Mouse (Mus musculus): ENCODE results near the gene Wnt10b. TPM values are rescaled to one million over a fixed set of nuclear protein-coding genes. Genes with fewer than 3 reads are reported as not detected.

The Wnt10b gene
- polyA plus RNA-seq, 1 experiment from 2014 or later, result 0.06 TPM

DNA sequence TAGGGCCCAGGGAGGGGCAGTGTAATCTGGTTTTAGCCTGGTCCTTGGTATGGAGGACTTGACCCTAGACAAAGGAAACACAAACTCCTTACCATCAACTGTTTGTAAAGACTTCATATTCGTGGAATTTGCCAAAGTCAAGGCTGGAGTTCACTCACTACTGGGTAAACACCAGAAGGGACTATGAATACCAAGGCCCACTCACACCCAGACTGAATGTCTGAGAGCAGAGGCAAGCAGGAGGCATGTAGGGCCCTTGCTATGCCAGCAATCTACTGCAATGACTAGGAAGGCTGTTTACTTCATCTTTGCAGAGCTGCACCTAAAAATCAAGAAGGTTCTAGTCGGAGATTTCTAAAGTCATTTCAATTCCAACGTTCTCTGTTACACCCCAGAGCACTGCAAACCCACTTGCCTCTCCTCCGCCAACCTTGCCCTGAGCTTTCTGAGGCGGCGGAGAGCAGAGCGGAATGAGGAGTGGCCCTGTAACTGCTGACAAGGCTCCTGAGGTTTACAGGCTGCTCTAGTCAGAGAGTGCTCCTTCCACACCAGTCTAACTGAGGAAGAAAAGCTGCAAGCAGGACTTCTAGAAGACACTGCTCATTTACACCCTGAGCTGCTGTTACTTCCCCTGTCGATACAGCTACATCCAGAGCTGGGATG is 35.1 kb downstream of the Wnt10b start:
- no peak overlapping the region for H3K9ac ChIP-seq (ENCODE audit: low read depth, low read length)
- no peak for ATAC-seq
- H3K27ac ChIP-seq (ENCODE audit: low read depth, low read length), result no peak overlapping the region
- no peak overlapping the region for H3K4me3 ChIP-seq (ENCODE audit: low read length)
- no peaks in the 10 kb centered on the region for H3K9me3 ChIP-seq (ENCODE audit: control insufficient read depth, low read length)
- H3K4me2 ChIP-seq (ENCODE audit: low read length), result no peak overlapping the region
- H3K27me3 ChIP-seq (replicated peaks; ENCODE audit: control insufficient read depth, insufficient read depth, low read length), result no peaks in the 10 kb centered on the region
- H3K36me3 ChIP-seq (ENCODE audit: control insufficient read depth, insufficient read depth, low read length), result peaks cover 29% of the 10 kb centered on the region
- H3K4me1 ChIP-seq (ENCODE audit: control insufficient read depth, insufficient read depth, low read depth, low read length), result no peaks in the 10 kb centered on the region
- 92% methylated on average over 8 of the region's 8 CpGs for WGBS

- 87% methylated on average over 8 of the region's 8 CpGs for WGBS
- peaks cover 40% of the 10 kb centered on the region for H3K36me3 ChIP-seq (ENCODE audit: control insufficient read depth, insufficient read depth, low read length)
- H3K4me2 ChIP-seq (ENCODE audit: low read length), result no peak overlapping the region
- no peak for ATAC-seq
- no peaks in the 10 kb centered on the region for H3K9me3 ChIP-seq (ENCODE audit: control insufficient read depth, low read length)
- H3K4me3 ChIP-seq (ENCODE audit: low read length), result no peak overlapping the region
- H3K9ac ChIP-seq (ENCODE audit: low read depth, low read length), result no peak overlapping the region
- no peak overlapping the region for H3K27ac ChIP-seq (ENCODE audit: low read depth, low read length)
- no peaks in the 10 kb centered on the region for H3K4me1 ChIP-seq (ENCODE audit: control insufficient read depth, insufficient read depth, low read depth, low read length)
- no peaks in the 10 kb centered on the region for H3K27me3 ChIP-seq (replicated peaks; ENCODE audit: control insufficient read depth, insufficient read depth, low read length)
Measured at GRCm38 (mm10) chr15:98740219-98740618, 37.7 kb downstream of the Wnt10b start.

- no peaks in the 10 kb centered on the region for H3K4me1 ChIP-seq (ENCODE audit: control insufficient read depth, insufficient read depth, low read depth, low read length)
Measured at GRCm38 (mm10) chr15:98738796-98739195, 39.2 kb downstream of the Wnt10b start.

GRCm38 (mm10) chr15:98737881-98738280 is 40.1 kb downstream of the Wnt10b start:
- no peaks in the 10 kb centered on the region for H3K9me3 ChIP-seq (ENCODE audit: control insufficient read depth, low read length)
- no peaks in the 10 kb centered on the region for H3K4me1 ChIP-seq (ENCODE audit: control insufficient read depth, insufficient read depth, low read depth, low read length)
- H3K9ac ChIP-seq (ENCODE audit: low read depth, low read length), result no peak overlapping the region
- no peak for ATAC-seq
- no peaks in the 10 kb centered on the region for H3K27me3 ChIP-seq (replicated peaks; ENCODE audit: control insufficient read depth, insufficient read depth, low read length)
- H3K4me3 ChIP-seq (ENCODE audit: low read length), result no peak overlapping the region
- no peak overlapping the region for H3K27ac ChIP-seq (ENCODE audit: low read depth, low read length)
- peaks cover 40% of the 10 kb centered on the region for H3K36me3 ChIP-seq (ENCODE audit: control insufficient read depth, insufficient read depth, low read length)
- H3K4me2 ChIP-seq (ENCODE audit: low read length), result no peak overlapping the region

More at GRCm38 (mm10) chr15:98738796-98739195, 39.2 kb downstream of the Wnt10b start:
- Histone ChIP-seq H3K9me3 (ENCODE audit: control insufficient read depth, low read length) (no peaks in the 10 kb centered on the region), H3K4me2 (ENCODE audit: low read length) (no peak overlapping the region), H3K36me3 (ENCODE audit: control insufficient read depth, insufficient read depth, low read length) (peaks cover 40% of the 10 kb centered on the region), H3K9ac (ENCODE audit: low read depth, low read length) (no peak overlapping the region), H3K27me3 (replicated peaks; ENCODE audit: control insufficient read depth, insufficient read depth, low read length) (no peaks in the 10 kb centered on the region), H3K4me3 (ENCODE audit: low read length) (no peak overlapping the region), H3K27ac (ENCODE audit: low read depth, low read length) (no peak overlapping the region)
- WGBS, result 70% methylated on average over 4 of the region's 4 CpGs
- ATAC-seq, result peak; percentile 24; the same call in 1 of the 2 replicates

DNA sequence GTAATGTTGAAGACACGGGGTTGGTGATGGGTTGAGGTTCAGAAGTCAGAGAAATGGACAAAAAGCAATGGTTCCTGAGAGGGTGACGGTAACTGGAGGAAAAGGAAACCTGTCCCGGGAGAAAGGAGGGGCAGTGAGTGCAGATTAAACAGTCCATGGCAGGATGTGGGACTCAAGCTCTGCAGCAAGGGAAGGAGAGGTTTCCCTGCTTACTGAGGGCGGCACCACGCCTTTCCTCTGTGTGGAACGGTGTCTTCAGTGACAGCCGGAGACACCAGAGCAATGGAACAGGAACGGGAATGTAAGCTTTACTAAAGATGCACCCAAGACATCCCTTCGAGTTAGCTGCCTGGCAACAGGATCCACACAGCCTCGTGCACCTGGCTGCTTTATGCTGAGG is 41.4 kb downstream of the Wnt10b start:
- peaks cover 34% of the 10 kb centered on the region for H3K36me3 ChIP-seq (ENCODE audit: control insufficient read depth, insufficient read depth, low read length)
- H3K4me1 ChIP-seq (ENCODE audit: control insufficient read depth, insufficient read depth, low read depth, low read length), result no peaks in the 10 kb centered on the region
- no peak for ATAC-seq
- no peak overlapping the region for H3K4me3 ChIP-seq (ENCODE audit: low read length)
- H3K27ac ChIP-seq (ENCODE audit: low read depth, low read length), result no peak overlapping the region
- no peaks in the 10 kb centered on the region for H3K27me3 ChIP-seq (replicated peaks; ENCODE audit: control insufficient read depth, insufficient read depth, low read length)
- H3K9ac ChIP-seq (ENCODE audit: low read depth, low read length), result no peak overlapping the region
- no peak overlapping the region for H3K4me2 ChIP-seq (ENCODE audit: low read length)
- no peaks in the 10 kb centered on the region for H3K9me3 ChIP-seq (ENCODE audit: control insufficient read depth, low read length)
- 92% methylated on average over 10 of the region's 10 CpGs for WGBS

DNA sequence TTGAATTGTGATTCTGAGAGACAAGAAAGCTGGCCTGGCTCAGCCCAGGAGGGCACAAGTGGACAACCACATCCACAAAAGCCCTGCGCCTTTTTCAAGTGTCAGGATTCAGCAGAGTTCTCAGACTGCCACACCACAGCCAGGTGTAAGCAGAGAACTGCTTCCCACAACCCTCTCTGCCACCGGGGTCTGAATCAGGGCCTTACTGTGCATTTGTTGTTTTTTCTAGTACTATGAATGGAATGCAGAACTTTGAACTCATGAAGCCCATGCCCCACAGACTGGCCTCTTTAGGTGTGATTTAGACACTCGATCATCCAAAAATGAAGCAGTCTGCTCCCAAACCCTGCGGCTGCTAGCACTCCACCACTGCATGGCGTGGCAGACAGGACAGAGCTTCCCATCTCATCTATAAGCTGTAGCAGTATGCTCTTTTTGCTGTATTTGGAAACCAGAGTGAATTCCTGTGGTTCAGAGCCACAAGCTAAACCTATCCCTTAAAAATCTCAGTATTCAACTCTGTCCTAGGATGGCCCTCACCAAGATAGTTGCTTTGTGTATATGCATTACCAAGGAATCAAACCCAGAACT is 43.9 kb downstream of the Wnt10b start:
- no peak overlapping the region for H3K9ac ChIP-seq (ENCODE audit: low read depth, low read length)
- no peak overlapping the region for H3K4me2 ChIP-seq (ENCODE audit: low read length)
- no peaks in the 10 kb centered on the region for H3K4me1 ChIP-seq (ENCODE audit: control insufficient read depth, insufficient read depth, low read depth, low read length)
- 89% methylated on average over 5 of the region's 5 CpGs for WGBS
- ATAC-seq, result no peak
- H3K36me3 ChIP-seq (ENCODE audit: control insufficient read depth, insufficient read depth, low read length), result peaks cover 12% of the 10 kb centered on the region
- no peak overlapping the region for H3K27ac ChIP-seq (ENCODE audit: low read depth, low read length)
- H3K4me3 ChIP-seq (ENCODE audit: low read length), result no peak overlapping the region
- H3K9me3 ChIP-seq (ENCODE audit: control insufficient read depth, low read length), result no peaks in the 10 kb centered on the region
- no peaks in the 10 kb centered on the region for H3K27me3 ChIP-seq (replicated peaks; ENCODE audit: control insufficient read depth, insufficient read depth, low read length)

GRCm38 (mm10) chr15:98733370-98733769 is 44.6 kb downstream of the Wnt10b start:
- no peak overlapping the region for H3K9ac ChIP-seq (ENCODE audit: low read depth, low read length)
- WGBS, result 78% methylated on average over 6 of the region's 6 CpGs
- H3K27me3 ChIP-seq (replicated peaks; ENCODE audit: control insufficient read depth, insufficient read depth, low read length), result no peaks in the 10 kb centered on the region
- H3K9me3 ChIP-seq (ENCODE audit: control insufficient read depth, low read length), result no peaks in the 10 kb centered on the region
- H3K4me2 ChIP-seq (ENCODE audit: low read length), result no peak overlapping the region
- no peak for ATAC-seq
- H3K4me3 ChIP-seq (ENCODE audit: low read length), result no peak overlapping the region
- peaks cover under 1% of the 10 kb centered on the region; the same call in 1 of the 2 replicates for H3K4me1 ChIP-seq (ENCODE audit: control insufficient read depth, insufficient read depth, low read depth, low read length)
- peaks cover 10% of the 10 kb centered on the region for H3K36me3 ChIP-seq (ENCODE audit: control insufficient read depth, insufficient read depth, low read length)
- H3K27ac ChIP-seq (ENCODE audit: low read depth, low read length), result no peak overlapping the region

DNA sequence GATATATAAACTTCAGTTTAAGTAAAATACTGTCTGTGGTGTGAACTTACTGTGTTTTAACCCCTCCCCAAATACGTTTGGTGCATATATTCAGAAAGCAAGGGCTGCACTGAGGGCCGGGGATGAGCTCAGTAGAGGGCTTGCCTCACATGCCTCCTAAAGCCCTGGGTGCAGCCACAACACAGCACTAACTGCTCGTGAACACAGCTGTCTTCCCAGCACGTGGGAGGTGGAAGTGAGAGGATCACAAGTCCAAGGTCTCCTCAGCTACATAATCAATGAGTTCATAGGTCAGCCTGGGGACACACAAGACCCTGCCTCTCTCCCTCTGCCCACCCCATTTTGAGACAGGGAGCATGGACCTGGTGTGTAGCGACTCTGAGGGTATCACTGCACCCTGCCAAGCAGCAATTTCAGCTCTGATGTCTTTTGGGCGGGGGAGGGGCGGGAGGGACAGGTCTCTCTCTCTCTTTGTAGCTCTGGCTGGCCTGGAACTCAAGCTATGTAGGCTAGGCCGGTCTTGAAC is 45.9 kb downstream of the Wnt10b start:
- H3K36me3 ChIP-seq (ENCODE audit: control insufficient read depth, insufficient read depth, low read length), result peaks cover 9% of the 10 kb centered on the region
- no peaks in the 10 kb centered on the region for H3K9me3 ChIP-seq (ENCODE audit: control insufficient read depth, low read length)
- H3K4me3 ChIP-seq (ENCODE audit: low read length), result no peak overlapping the region
- H3K27me3 ChIP-seq (replicated peaks; ENCODE audit: control insufficient read depth, insufficient read depth, low read length), result no peaks in the 10 kb centered on the region
- H3K4me1 ChIP-seq (ENCODE audit: control insufficient read depth, insufficient read depth, low read depth, low read length), result peaks cover 12% of the 10 kb centered on the region
- 68% methylated on average over 8 of the region's 8 CpGs for WGBS
- H3K27ac ChIP-seq (ENCODE audit: low read depth, low read length), result no peak overlapping the region
- no peak overlapping the region for H3K9ac ChIP-seq (ENCODE audit: low read depth, low read length)
- H3K4me2 ChIP-seq (ENCODE audit: low read length), result no peak overlapping the region
- ATAC-seq, result no peak

- Histone ChIP-seq H3K4me3 (ENCODE audit: low read length) (no peak overlapping the region), H3K36me3 (ENCODE audit: control insufficient read depth, insufficient read depth, low read length) (0 out of 2 replicates have a peak, but pooled peaks cover under 1% of the 10 kb centered on the region), H3K4me2 (ENCODE audit: low read length) (no peak overlapping the region), H3K27me3 (replicated peaks; ENCODE audit: control insufficient read depth, insufficient read depth, low read length) (peaks cover 4% of the 10 kb centered on the region; the same call in 1 of the 2 replicates), H3K9ac (ENCODE audit: low read depth, low read length) (no peak overlapping the region), H3K27ac (ENCODE audit: low read depth, low read length) (no peak overlapping the region), H3K9me3 (ENCODE audit: control insufficient read depth, low read length) (no peaks in the 10 kb centered on the region), H3K4me1 (ENCODE audit: control insufficient read depth, insufficient read depth, low read depth, low read length) (peaks cover 16% of the 10 kb centered on the region)
- WGBS, result 84% methylated on average over 6 of the region's 6 CpGs
- no peak for ATAC-seq
Measured at GRCm38 (mm10) chr15:98730790-98731189, 47.2 kb downstream of the Wnt10b start.
